Mouse (Mus musculus) testis, adult 2 months (tissue): ENCODE measurements around the gene Esp36.
"Not testable (repeated sequence)": the region's sequence is repeated elsewhere in the genome, so short reads cannot be mapped to it uniquely, and the experiment has no call there.

ENCODE experiments used
- CTCF ChIP-seq: fragments of 200-500 bp; IDR thresholded peaks from 2 replicates; pipeline ENCODE4 v1.5.1; 2012; ENCODE audit warnings: low read depth, mild to moderate bottlenecking, inconsistent platforms, low read length, moderate library complexity; ENCODE audit not compliant: control insufficient read depth, insufficient read depth, insufficient replicate concordance
- POLR2A ChIP-seq: fragments of 200-500 bp; IDR thresholded peaks from 2 replicates; pipeline ENCODE4 v1.6.1; 2012; ENCODE audit warnings: low read depth, mild to moderate bottlenecking, inconsistent platforms, low read length, moderate library complexity; ENCODE audit not compliant: control insufficient read depth

DNA sequence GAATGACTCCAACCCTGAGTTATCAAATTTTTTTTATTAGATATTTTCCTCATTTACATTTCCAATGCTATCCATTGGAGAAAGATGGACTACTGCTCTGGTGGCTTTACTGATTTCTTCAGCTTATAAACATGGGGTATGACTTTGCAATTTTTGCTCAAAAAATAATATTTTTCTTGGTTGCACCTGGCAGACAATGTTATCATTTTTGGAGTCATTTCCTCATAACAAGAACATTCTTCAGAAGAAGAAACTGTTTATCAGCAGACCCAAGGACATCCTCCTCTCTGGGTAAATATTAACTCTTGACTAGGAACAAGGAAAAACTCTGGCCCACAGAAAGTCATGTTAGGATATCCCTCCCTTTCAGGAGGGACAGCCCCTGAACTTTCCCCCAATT, 36.2 kb upstream of the Esp36 start:
- TF ChIP-seq POLR2A, CTCF: not testable (repeated sequence)
